In genomic region chr12:4028516-4028915, GRCm38 (mm10) we compare ENCODE assay signal across 7 mouse cellular contexts. TPM values are rescaled to one million over a fixed set of nuclear protein-coding genes. Genes with fewer than 3 reads are reported as not detected.
DNase-seq lines count a peak whose midpoint lies in the region.

No protein-coding gene starts in this region.

- peak; percentile 65 for DNase-seq in layer of hippocampus, adult 11-12 months (ENCODE audit: low spot score)
- no peak for DNase-seq in layer of hippocampus, postnatal 25 days (ENCODE audit: extremely low spot score in 1 of 2, low spot score in 1 of 2)
- peak; percentile 64 to 73 for DNase-seq in frontal cortex, adult 2 months (ENCODE audit: extremely low spot score in 1 of 2, low spot score in 1 of 2)
- DNase-seq in layer of hippocampus, postnatal 10 days (ENCODE audit: low spot score in 2 of 2): peak; percentile 33 to 45
- DNase-seq in right cerebral cortex, postnatal 25 days: peak; percentile 50
- DNase-seq in urinary bladder, postnatal 25 days (ENCODE audit: low spot score): no peak
- DNase-seq in T-cell, adult 2 months (ENCODE audit: low spot score): no peak

RNA-seq across cellular contexts. Expression of gene Efr3b, which starts 10.2 kb away (rescaled TPM):
- total RNA-seq in layer of hippocampus, postnatal 25 days (2021): 10 to 100 TPM; 85.6 to 91.8 TPM
- 67.8 and 79.0 TPM in 2 replicates for polyA plus RNA-seq in frontal cortex, adult 2 months (2012; rRNA removed)
- total RNA-seq in layer of hippocampus, postnatal 10 days (2021): 10 to 100 TPM; 95.3 to 97.8 TPM

RNA-seq across cellular contexts. Expression of gene Dnajc27, which starts 53.9 kb away (rescaled TPM):
- 10 to 100 TPM; 86.7 to 87.9 TPM for total RNA-seq in layer of hippocampus, postnatal 25 days (2021)
- 84.1 and 94.4 TPM in 2 replicates for polyA plus RNA-seq in frontal cortex, adult 2 months (2012; rRNA removed)
- 10 to 100 TPM; 53.9 to 57.8 TPM for total RNA-seq in layer of hippocampus, postnatal 10 days (2021)

Comparison
In these comparisons a context has a peak if more than half of its experiments do, and no peak if none do; other contexts are left out.
1. DNase-seq: peak in layer of hippocampus, adult 11-12 months (single experiment), frontal cortex, adult 2 months (2 of 2), layer of hippocampus, postnatal 10 days (2 of 2) and right cerebral cortex, postnatal 25 days (single experiment); none in layer of hippocampus, postnatal 25 days (0 of 2), urinary bladder, postnatal 25 days (single experiment) and T-cell, adult 2 months (single experiment).